Mouse (Mus musculus): ENCODE data around the gene Mfsd4a. TPM values are rescaled to one million over a fixed set of nuclear protein-coding genes. Genes with fewer than 3 reads are reported as not detected.
A peak's percentile ranks its signal among the peaks of the same experiment; 100 is the strongest.

Gene Mfsd4a
- polyA plus RNA-seq, 1 experiment: 14.0 TPM

DNA sequence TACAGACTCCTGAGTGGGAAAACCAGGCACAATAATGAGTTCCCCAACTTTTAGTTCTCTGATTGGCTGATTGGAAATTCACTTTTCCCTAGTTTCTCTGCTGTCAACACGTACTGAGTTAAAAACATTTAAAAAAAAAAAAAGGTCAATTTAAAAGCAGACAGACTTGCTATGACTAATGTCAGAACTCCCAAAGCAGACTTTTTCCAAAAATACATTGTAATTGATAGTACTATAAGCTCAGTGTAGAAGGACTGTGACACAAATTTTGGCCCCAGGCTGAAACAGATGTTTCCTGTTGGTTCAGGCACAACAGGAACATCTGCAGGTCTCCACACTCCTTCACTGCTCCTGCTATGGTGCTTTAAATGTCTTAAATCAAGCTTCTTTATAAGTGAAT is 64.0 kb downstream of the Mfsd4a start:
- TF ChIP-seq POLR2A (IDR thresholded peaks at IDR 0.05; ENCODE audit: low read depth, low read length) (no peak), CTCF (IDR thresholded peaks at IDR 0.05; ENCODE audit: extremely low read depth, insufficient read length, insufficient replicate concordance, low read depth, low read length) (no peak)
- Histone ChIP-seq H3K4me1 (ENCODE audit: control insufficient read depth, insufficient read depth, insufficient read length, low read length) (peaks cover 7% of the 10 kb centered on the region; the same call in 1 of the 2 replicates), H3K27me3 (ENCODE audit: control insufficient read depth, insufficient read depth, low read length) (no peaks in the 10 kb centered on the region), H3K36me3 (ENCODE audit: control insufficient read depth, insufficient read depth, low read length) (no peaks in the 10 kb centered on the region), H3K27ac (ENCODE audit: insufficient read depth, low read depth, low read length) (no peak overlapping the region), H3K4me3 (ENCODE audit: low read depth, low read length) (no peak overlapping the region)
- 49% methylated on average over 1 of the region's 1 CpGs for WGBS

DNA sequence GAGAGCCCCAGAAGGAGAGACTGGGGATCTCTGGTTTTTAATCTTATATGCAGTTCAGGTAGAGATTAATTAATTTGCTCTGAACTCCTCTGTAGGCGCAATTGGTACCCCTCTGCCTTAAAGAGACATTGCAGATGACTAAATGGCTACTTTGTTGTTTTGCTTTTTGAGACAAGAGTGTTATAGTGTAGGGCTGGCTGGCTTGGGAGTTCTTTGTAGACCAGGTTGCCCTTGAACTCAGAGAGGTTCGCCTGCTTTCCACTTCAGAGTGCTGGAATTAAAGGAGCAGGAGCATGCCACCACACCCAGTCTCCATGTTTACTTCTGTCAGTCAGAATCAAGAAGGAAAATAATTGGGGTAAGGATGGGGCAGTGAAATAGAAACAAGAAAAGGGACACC is 64.8 kb downstream of the Mfsd4a start:
- Histone ChIP-seq H3K27me3 (ENCODE audit: control insufficient read depth, insufficient read depth, low read length) (no peaks in the 10 kb centered on the region), H3K36me3 (ENCODE audit: control insufficient read depth, insufficient read depth, low read length) (no peaks in the 10 kb centered on the region), H3K4me3 (ENCODE audit: low read depth, low read length) (no peak overlapping the region), H3K27ac (ENCODE audit: insufficient read depth, low read depth, low read length) (no peak overlapping the region), H3K4me1 (ENCODE audit: control insufficient read depth, insufficient read depth, insufficient read length, low read length) (peaks cover 7% of the 10 kb centered on the region; the same call in 1 of the 2 replicates)
- WGBS: 72% methylated on average over 2 of the region's 2 CpGs
- no peak for TF ChIP-seq CTCF (IDR thresholded peaks at IDR 0.05; ENCODE audit: extremely low read depth, insufficient read length, insufficient replicate concordance, low read depth, low read length)
- TF ChIP-seq POLR2A (IDR thresholded peaks at IDR 0.05; ENCODE audit: low read depth, low read length): no peak

DNA sequence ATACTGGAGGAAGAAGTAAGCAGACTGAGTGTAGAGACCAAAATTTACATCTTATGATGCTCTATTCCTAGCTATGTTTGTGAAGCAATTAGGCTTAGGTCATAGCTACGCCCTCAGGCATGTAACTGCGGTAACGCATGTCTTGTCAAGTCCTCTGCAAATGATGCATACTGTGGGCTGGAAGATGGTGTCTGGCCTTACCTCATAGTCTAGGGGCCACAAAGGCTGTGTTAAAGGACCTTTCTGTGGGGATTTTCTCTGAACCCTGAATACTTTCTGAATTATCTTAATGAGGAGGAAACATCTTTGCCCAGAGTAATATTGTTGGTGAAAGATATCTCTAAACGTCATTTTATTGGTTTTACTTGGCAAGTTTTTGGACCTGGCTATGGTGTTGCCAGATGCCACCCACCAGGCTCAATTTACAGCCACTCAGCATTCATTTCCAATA is 66.0 kb downstream of the Mfsd4a start:
- no peaks in the 10 kb centered on the region for H3K27me3 ChIP-seq (ENCODE audit: control insufficient read depth, insufficient read depth, low read length)
- no peaks in the 10 kb centered on the region for H3K36me3 ChIP-seq (ENCODE audit: control insufficient read depth, insufficient read depth, low read length)
- H3K4me1 ChIP-seq (ENCODE audit: control insufficient read depth, insufficient read depth, insufficient read length, low read length): peaks cover 7% of the 10 kb centered on the region; the same call in 1 of the 2 replicates
- no peak overlapping the region for H3K4me3 ChIP-seq (ENCODE audit: low read depth, low read length)
- no peak overlapping the region for H3K27ac ChIP-seq (ENCODE audit: insufficient read depth, low read depth, low read length)
- 63% methylated on average over 4 of the region's 4 CpGs for WGBS
- no peak for TF ChIP-seq POLR2A (IDR thresholded peaks at IDR 0.05; ENCODE audit: low read depth, low read length)
- no peak for TF ChIP-seq CTCF (IDR thresholded peaks at IDR 0.05; ENCODE audit: extremely low read depth, insufficient read length, insufficient replicate concordance, low read depth, low read length)

DNA sequence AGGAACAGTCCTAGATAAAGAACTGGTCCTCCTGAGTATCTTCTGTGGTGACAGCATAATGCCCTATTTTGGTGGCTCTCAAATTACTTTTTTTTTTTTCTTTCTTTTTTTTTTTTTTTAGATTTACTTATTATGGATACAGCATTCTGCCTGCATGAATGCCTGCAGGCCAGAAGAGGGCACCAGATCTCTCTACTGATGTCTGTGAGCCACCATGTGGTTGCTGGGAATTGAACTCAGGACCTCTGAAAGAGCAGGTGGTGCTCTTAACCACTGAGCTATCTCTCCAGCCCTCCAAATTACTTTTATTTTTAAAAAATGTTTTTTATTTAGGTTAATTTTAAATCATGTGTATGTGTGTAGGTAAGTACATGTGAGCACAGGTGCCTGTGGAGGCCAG is 67.4 kb downstream of the Mfsd4a start:
- H3K27me3 ChIP-seq (ENCODE audit: control insufficient read depth, insufficient read depth, low read length): no peaks in the 10 kb centered on the region
- no peak overlapping the region for H3K4me3 ChIP-seq (ENCODE audit: low read depth, low read length)
- H3K27ac ChIP-seq (ENCODE audit: insufficient read depth, low read depth, low read length): no peak overlapping the region
- H3K4me1 ChIP-seq (ENCODE audit: control insufficient read depth, insufficient read depth, insufficient read length, low read length): no peaks in the 10 kb centered on the region
- peak; percentile 40; the same call in 1 of the 2 replicates for TF ChIP-seq CTCF (IDR thresholded peaks at IDR 0.05; ENCODE audit: extremely low read depth, insufficient read length, insufficient replicate concordance, low read depth, low read length)
- TF ChIP-seq POLR2A (IDR thresholded peaks at IDR 0.05; ENCODE audit: low read depth, low read length): no peak
- no peaks in the 10 kb centered on the region for H3K36me3 ChIP-seq (ENCODE audit: control insufficient read depth, insufficient read depth, low read length)

DNA sequence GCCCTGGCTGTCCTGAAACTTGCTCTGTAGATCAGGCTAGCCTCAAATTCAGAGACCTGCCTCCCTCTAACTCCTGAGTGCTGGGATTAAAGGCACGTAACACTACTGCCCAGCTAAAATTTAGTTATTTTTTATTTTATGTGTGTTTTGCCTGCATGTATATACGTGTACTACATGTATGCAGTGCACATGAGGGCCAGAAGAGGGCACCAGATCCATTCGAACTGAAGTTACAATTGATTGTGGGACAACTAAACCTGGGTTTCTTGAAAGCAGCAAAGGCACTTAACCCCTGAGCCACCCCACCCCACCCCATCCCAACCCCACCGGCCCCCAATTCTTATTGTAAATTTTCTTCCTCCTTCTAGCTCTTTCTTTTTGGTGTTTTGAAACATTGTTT is 72.8 kb downstream of the Mfsd4a start:
- H3K27ac ChIP-seq (ENCODE audit: insufficient read depth, low read depth, low read length): no peak overlapping the region
- 35% methylated on average over 4 of the region's 4 CpGs for WGBS
- H3K4me3 ChIP-seq (ENCODE audit: low read depth, low read length): no peak overlapping the region
- no peaks in the 10 kb centered on the region for H3K27me3 ChIP-seq (ENCODE audit: control insufficient read depth, insufficient read depth, low read length)
- peaks cover 11% of the 10 kb centered on the region; the same call in 1 of the 2 replicates for H3K4me1 ChIP-seq (ENCODE audit: control insufficient read depth, insufficient read depth, insufficient read length, low read length)
- TF ChIP-seq POLR2A (IDR thresholded peaks at IDR 0.05; ENCODE audit: low read depth, low read length) (no peak), CTCF (IDR thresholded peaks at IDR 0.05; ENCODE audit: extremely low read depth, insufficient read length, insufficient replicate concordance, low read depth, low read length) (no peak)
- no peaks in the 10 kb centered on the region for H3K36me3 ChIP-seq (ENCODE audit: control insufficient read depth, insufficient read depth, low read length)

DNA sequence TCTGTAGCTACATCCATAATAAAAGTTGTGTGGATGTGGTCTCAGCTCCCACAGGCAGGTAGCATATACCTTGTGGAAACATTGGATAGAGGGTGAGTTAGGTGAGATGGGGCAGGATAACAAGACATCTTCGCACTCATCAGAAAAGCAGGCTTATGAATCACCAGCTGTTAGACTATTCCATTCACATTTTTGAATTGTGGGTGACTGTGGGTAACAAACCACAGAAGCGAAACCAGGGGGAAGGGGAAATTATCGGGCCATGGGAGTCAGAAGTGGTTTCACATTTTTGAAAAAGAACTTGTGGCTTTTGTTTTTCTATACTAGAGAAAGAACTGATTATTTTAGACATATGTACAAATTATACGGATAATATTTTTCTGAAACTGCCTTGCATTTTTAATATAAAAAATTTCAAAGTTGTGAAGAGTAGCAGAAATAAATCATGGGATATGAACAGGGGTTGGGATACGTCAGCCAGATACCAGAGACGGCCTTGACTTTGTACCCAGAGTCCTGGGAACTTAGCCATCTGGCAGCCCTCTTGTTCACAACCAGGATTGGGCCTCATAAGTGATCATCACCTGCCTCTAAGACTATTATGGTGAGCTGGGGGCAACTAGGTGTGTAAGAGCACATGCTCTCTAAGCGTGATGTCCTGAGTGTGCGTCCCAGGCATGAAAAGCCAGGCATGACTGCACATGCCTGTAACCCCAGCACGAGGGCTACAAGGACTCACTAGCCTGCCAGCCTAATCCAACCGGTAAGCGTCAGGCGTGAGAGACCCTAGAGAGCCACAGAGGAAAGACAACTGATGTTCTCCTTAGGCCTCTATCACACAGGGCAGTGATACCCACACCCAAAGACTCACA is 74.5 kb downstream of the Mfsd4a start:
- 69% methylated on average over 12 of the region's 12 CpGs for WGBS
- H3K27me3 ChIP-seq (ENCODE audit: control insufficient read depth, insufficient read depth, low read length): no peaks in the 10 kb centered on the region
- H3K36me3 ChIP-seq (ENCODE audit: control insufficient read depth, insufficient read depth, low read length): no peaks in the 10 kb centered on the region
- no peak for TF ChIP-seq CTCF (IDR thresholded peaks at IDR 0.05; ENCODE audit: extremely low read depth, insufficient read length, insufficient replicate concordance, low read depth, low read length)
- no peak overlapping the region for H3K4me3 ChIP-seq (ENCODE audit: low read depth, low read length)
- H3K27ac ChIP-seq (ENCODE audit: insufficient read depth, low read depth, low read length): 0 out of 2 replicates have a peak overlapping the region, but pooled peaks have one; percentile 3
- H3K4me1 ChIP-seq (ENCODE audit: control insufficient read depth, insufficient read depth, insufficient read length, low read length): peaks cover 11% of the 10 kb centered on the region; the same call in 1 of the 2 replicates

DNA sequence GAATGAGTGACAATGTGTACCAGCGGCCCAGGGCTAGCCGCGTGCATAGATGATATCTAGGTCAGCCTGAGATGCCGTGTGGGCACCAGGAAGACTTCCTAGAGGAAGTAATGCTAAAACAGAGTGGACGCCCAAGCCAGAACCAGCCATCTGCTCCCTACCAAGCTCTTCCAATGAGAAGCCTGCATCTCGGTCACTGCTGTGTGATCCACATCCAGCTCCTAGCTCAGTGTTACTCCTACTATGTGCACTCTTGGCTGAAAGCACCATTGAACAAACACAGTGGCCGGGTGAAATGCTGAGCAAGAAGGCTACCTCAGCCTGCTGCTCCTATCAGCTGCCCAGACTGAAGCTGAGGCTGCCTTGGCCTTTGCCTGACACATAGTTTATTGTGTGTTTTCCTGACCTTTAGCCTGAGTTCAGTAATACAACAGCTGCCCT is 75.3 kb downstream of the Mfsd4a start:
- H3K4me3 ChIP-seq (ENCODE audit: low read depth, low read length): no peak overlapping the region
- no peaks in the 10 kb centered on the region for H3K36me3 ChIP-seq (ENCODE audit: control insufficient read depth, insufficient read depth, low read length)
- TF ChIP-seq CTCF (IDR thresholded peaks at IDR 0.05; ENCODE audit: extremely low read depth, insufficient read length, insufficient replicate concordance, low read depth, low read length) (no peak), POLR2A (IDR thresholded peaks at IDR 0.05; ENCODE audit: low read depth, low read length) (no peak)
- no peaks in the 10 kb centered on the region for H3K27me3 ChIP-seq (ENCODE audit: control insufficient read depth, insufficient read depth, low read length)
- WGBS: 53% methylated on average over 7 of the region's 7 CpGs
- peak overlapping the region; percentile 37; the same call in 1 of the 2 replicates for H3K27ac ChIP-seq (ENCODE audit: insufficient read depth, low read depth, low read length)
- peaks cover 11% of the 10 kb centered on the region; the same call in 1 of the 2 replicates for H3K4me1 ChIP-seq (ENCODE audit: control insufficient read depth, insufficient read depth, insufficient read length, low read length)
